Mouse (Mus musculus): Measurements from ENCODE around the gene Zdhhc11. TPM values are rescaled to one million over a fixed set of nuclear protein-coding genes. Genes with fewer than 3 reads are reported as not detected.
"Not testable (repeated sequence)": the region's sequence is repeated elsewhere in the genome, so short reads cannot be mapped to it uniquely, and the experiment has no call there.

The Zdhhc11 gene
- polyA plus RNA-seq, 1 experiment from 2014 or later: not detected

- Histone ChIP-seq H3K4me2 (peak overlapping the region; percentile 4; the same call in 1 of the 2 replicates), H3K27ac (ENCODE audit: low read depth, low read length) (no peak overlapping the region), H3K4me1 (replicated peaks; ENCODE audit: control insufficient read depth, insufficient read depth, low read length) (no peaks in the 10 kb centered on the region; the same call in none of the 2 replicates), H3K4me3 (ENCODE audit: low read depth, low read length) (no peak overlapping the region), H3K9me3 (ENCODE audit: control insufficient read depth, low read length) (no peaks in the 10 kb centered on the region), H3K9ac (ENCODE audit: low read depth, low read length) (no peak overlapping the region), H3K27me3 (replicated peaks; ENCODE audit: control insufficient read depth, insufficient read depth, low read length) (no peaks in the 10 kb centered on the region), H3K36me3 (ENCODE audit: control insufficient read depth, insufficient read depth, low read length) (no peaks in the 10 kb centered on the region)
- WGBS: 30% methylated on average over 2 of the region's 2 CpGs
- DNase-seq (ENCODE audit: low spot score) (no peak), ATAC-seq (replicated peaks; ENCODE audit: low FRiP score) (peak; percentile 94)
Observed at GRCm38 (mm10) chr13:73990761-73991160, 27.1 kb downstream of the Zdhhc11 start.

GRCm38 (mm10) chr13:73991267-73991666 lies 27.6 kb downstream of the Zdhhc11 start:
- Histone ChIP-seq H3K9ac (ENCODE audit: low read depth, low read length) (no peak overlapping the region), H3K36me3 (ENCODE audit: control insufficient read depth, insufficient read depth, low read length) (no peaks in the 10 kb centered on the region), H3K4me3 (ENCODE audit: low read depth, low read length) (no peak overlapping the region), H3K27me3 (replicated peaks; ENCODE audit: control insufficient read depth, insufficient read depth, low read length) (no peaks in the 10 kb centered on the region; the same call in 1 of the 2 replicates), H3K4me2 (no peak overlapping the region), H3K27ac (ENCODE audit: low read depth, low read length) (no peak overlapping the region), H3K4me1 (replicated peaks; ENCODE audit: control insufficient read depth, insufficient read depth, low read length) (no peaks in the 10 kb centered on the region; the same call in none of the 2 replicates), H3K9me3 (ENCODE audit: control insufficient read depth, low read length) (no peaks in the 10 kb centered on the region)
- ATAC-seq (replicated peaks; ENCODE audit: low FRiP score): no peak
- WGBS: 74% methylated on average over 5 of the region's 5 CpGs
- DNase-seq (ENCODE audit: low spot score): no peak

DNA sequence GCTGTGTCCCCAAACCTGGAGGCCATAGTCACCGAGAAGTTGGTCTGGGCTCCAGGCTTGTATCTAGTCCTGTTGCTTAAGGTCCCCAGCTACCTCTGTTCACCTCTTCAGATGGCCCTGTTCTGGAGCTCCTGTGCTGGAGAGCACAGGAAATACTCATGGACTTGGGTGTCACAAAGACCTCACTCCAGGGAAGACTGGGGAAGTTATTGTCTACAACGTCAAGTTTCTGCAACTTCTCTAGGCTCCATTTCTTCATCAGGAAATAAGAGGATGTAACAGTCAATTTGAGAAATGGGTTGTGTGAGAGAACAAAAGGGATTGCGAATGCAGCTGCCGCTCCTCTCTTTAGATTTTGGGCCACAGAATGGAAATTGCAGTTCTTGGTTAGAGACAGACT lies 32.8 kb downstream of the Zdhhc11 start:
- H3K4me3 ChIP-seq (ENCODE audit: low read depth, low read length): no peak overlapping the region
- no peak overlapping the region for H3K9ac ChIP-seq (ENCODE audit: low read depth, low read length)
- H3K4me2 ChIP-seq: no peak overlapping the region
- DNase-seq (ENCODE audit: low spot score) (no peak), ATAC-seq (replicated peaks; ENCODE audit: low FRiP score) (no peak)
- H3K36me3 ChIP-seq (ENCODE audit: control insufficient read depth, insufficient read depth, low read length): no peaks in the 10 kb centered on the region
- H3K27me3 ChIP-seq (replicated peaks; ENCODE audit: control insufficient read depth, insufficient read depth, low read length): no peaks in the 10 kb centered on the region; the same call in 1 of the 2 replicates
- WGBS: 65% methylated on average over 4 of the region's 4 CpGs
- H3K9me3 ChIP-seq (ENCODE audit: control insufficient read depth, low read length): no peaks in the 10 kb centered on the region
- H3K27ac ChIP-seq (ENCODE audit: low read depth, low read length): no peak overlapping the region
- no peaks in the 10 kb centered on the region for H3K4me1 ChIP-seq (replicated peaks; ENCODE audit: control insufficient read depth, insufficient read depth, low read length)

DNA sequence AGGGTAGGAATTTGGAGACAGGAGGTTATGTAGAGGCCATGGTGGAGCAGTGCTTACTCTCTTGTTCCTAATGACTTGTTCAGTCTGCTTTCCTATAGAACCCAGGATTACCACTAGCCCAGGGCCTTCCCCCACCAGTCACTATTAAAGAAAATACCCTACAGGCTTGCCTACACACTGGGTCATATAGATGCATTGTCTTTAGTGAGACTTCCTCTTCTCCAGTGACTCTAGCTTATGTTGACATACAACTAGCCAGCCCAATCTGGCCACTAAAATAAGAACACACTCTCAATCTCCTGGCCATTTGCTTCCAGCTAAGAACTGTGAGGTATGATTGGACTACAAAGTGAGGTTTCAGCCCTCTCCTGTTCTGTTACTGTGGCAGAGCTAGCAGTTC lies 36.9 kb downstream of the Zdhhc11 start:
- Histone ChIP-seq H3K27ac (ENCODE audit: low read depth, low read length) (no peak overlapping the region), H3K36me3 (ENCODE audit: control insufficient read depth, insufficient read depth, low read length) (no peaks in the 10 kb centered on the region), H3K4me1 (replicated peaks; ENCODE audit: control insufficient read depth, insufficient read depth, low read length) (no peaks in the 10 kb centered on the region), H3K9ac (ENCODE audit: low read depth, low read length) (no peak overlapping the region), H3K4me2 (no peak overlapping the region), H3K9me3 (ENCODE audit: control insufficient read depth, low read length) (no peaks in the 10 kb centered on the region), H3K4me3 (ENCODE audit: low read depth, low read length) (no peak overlapping the region), H3K27me3 (replicated peaks; ENCODE audit: control insufficient read depth, insufficient read depth, low read length) (no peaks in the 10 kb centered on the region; the same call in 1 of the 2 replicates)
- ATAC-seq (replicated peaks; ENCODE audit: low FRiP score): no peak
- no peak for DNase-seq (ENCODE audit: low spot score)

DNA sequence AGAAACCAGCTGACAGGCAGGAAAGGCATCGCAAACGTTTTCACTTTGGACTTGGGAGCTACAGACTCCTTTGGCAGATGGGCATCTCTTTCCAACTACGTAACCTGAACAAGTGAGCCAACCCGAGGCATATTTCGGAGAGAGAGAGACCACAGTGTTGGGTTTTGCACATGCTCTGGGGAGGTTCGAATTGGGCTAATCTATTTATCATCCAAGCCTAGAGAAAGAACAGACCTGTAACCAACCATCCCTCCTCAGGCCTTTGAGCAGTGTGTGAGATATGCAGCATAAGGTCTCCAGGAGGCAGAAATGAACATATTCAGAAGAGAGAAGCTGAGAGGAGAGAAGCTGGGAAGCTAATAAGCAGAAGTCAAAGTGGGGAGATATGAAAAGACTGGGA lies 37.3 kb downstream of the Zdhhc11 start:
- H3K27me3 ChIP-seq (replicated peaks; ENCODE audit: control insufficient read depth, insufficient read depth, low read length): no peaks in the 10 kb centered on the region; the same call in 1 of the 2 replicates
- no peak overlapping the region for H3K9ac ChIP-seq (ENCODE audit: low read depth, low read length)
- WGBS: 74% methylated on average over 6 of the region's 6 CpGs
- H3K36me3 ChIP-seq (ENCODE audit: control insufficient read depth, insufficient read depth, low read length): no peaks in the 10 kb centered on the region
- no peaks in the 10 kb centered on the region for H3K9me3 ChIP-seq (ENCODE audit: control insufficient read depth, low read length)
- no peaks in the 10 kb centered on the region for H3K4me1 ChIP-seq (replicated peaks; ENCODE audit: control insufficient read depth, insufficient read depth, low read length)
- H3K4me3 ChIP-seq (ENCODE audit: low read depth, low read length): no peak overlapping the region
- ATAC-seq (replicated peaks; ENCODE audit: low FRiP score) (no peak), DNase-seq (ENCODE audit: low spot score) (no peak)
- H3K4me2 ChIP-seq: no peak overlapping the region
- no peak overlapping the region for H3K27ac ChIP-seq (ENCODE audit: low read depth, low read length)

DNA sequence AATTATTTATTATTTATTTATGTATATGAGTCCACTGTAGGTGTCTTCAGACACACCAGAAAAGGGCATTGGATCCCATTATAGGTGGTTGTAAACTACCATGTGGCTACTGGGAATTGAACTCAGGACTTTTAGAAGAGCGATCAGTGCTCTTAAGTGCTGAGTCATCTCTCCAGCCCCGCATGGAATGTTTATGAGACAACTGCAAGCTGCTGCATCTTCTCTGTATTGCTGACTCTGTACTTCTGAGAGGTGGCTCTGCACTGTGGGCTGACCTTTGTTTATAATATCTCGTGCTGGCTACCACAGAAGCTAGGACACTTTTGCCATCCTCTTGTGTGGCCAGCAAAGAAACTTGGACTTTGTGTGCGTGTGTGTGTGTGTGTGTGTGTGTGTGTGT lies 37.8 kb downstream of the Zdhhc11 start:
- ATAC-seq (replicated peaks; ENCODE audit: low FRiP score) (no peak), DNase-seq (ENCODE audit: low spot score) (no peak)
- H3K4me2 ChIP-seq: no peak overlapping the region
- no peaks in the 10 kb centered on the region for H3K27me3 ChIP-seq (replicated peaks; ENCODE audit: control insufficient read depth, insufficient read depth, low read length)
- H3K27ac ChIP-seq (ENCODE audit: low read depth, low read length): no peak overlapping the region
- no peaks in the 10 kb centered on the region for H3K9me3 ChIP-seq (ENCODE audit: control insufficient read depth, low read length)
- H3K36me3 ChIP-seq (ENCODE audit: control insufficient read depth, insufficient read depth, low read length): no peaks in the 10 kb centered on the region
- WGBS: 65% methylated on average over 4 of the region's 4 CpGs
- H3K4me1 ChIP-seq (replicated peaks; ENCODE audit: control insufficient read depth, insufficient read depth, low read length): no peaks in the 10 kb centered on the region
- no peak overlapping the region for H3K4me3 ChIP-seq (ENCODE audit: low read depth, low read length)
- no peak overlapping the region for H3K9ac ChIP-seq (ENCODE audit: low read depth, low read length)

DNA sequence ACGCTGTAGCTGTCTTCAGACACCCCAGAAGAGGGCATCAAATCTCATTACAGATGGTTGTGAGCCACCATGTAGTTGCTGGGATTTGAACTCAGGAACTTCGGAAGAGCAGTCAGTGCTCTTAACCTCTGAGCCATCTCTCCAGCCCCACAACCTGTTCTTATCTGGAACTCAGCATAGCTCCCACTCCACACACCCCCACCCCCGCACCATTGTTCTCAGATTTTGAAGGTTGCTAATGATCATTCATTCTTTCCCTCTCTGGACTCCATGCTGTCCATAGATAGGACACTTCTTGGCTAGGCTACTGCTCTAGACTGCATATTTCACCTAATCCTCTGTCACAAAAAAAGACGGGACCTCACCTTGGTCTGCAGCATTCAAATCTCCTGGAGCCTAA lies 43.2 kb downstream of the Zdhhc11 start:
- H3K4me3 ChIP-seq (ENCODE audit: low read depth, low read length); H3K9ac ChIP-seq (ENCODE audit: low read depth, low read length); H3K27ac ChIP-seq (ENCODE audit: low read depth, low read length); H3K9me3 ChIP-seq (ENCODE audit: control insufficient read depth, low read length); ATAC-seq (replicated peaks; ENCODE audit: low FRiP score); H3K4me2 ChIP-seq; DNase-seq (ENCODE audit: low spot score); H3K4me1 ChIP-seq (replicated peaks; ENCODE audit: control insufficient read depth, insufficient read depth, low read length); H3K36me3 ChIP-seq (ENCODE audit: control insufficient read depth, insufficient read depth, low read length): not testable (repeated sequence)
- 82% methylated on average over 4 of the region's 4 CpGs for WGBS
- peaks cover 44% of the 10 kb centered on the region for H3K27me3 ChIP-seq (replicated peaks; ENCODE audit: control insufficient read depth, insufficient read depth, low read length)

DNA sequence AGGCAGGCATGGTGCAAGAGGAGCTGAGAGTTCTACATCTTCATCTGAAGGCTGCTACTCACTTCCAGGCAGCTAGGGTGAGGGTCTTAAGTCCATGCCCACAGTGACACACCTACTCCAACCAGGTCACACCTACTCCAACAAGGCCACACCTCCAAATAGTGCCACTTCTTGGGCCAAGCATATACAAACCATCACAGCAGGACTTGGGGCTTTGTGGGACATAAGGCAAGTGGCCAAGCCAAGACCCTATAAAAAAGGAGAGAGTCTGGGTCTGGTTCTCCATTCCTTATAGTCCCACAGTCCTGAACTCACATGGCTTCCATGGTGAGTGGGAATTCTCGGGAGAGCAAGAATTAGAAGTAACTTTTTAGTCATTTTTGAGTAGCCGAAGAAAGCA lies 44.6 kb downstream of the Zdhhc11 start:
- not testable (repeated sequence) for H3K4me3 ChIP-seq (ENCODE audit: low read depth, low read length); ATAC-seq (replicated peaks; ENCODE audit: low FRiP score); H3K9me3 ChIP-seq (ENCODE audit: control insufficient read depth, low read length); H3K36me3 ChIP-seq (ENCODE audit: control insufficient read depth, insufficient read depth, low read length); H3K9ac ChIP-seq (ENCODE audit: low read depth, low read length); H3K4me1 ChIP-seq (replicated peaks; ENCODE audit: control insufficient read depth, insufficient read depth, low read length); DNase-seq (ENCODE audit: low spot score); H3K27ac ChIP-seq (ENCODE audit: low read depth, low read length); H3K4me2 ChIP-seq
- H3K27me3 ChIP-seq (replicated peaks; ENCODE audit: control insufficient read depth, insufficient read depth, low read length): peaks cover 57% of the 10 kb centered on the region
- WGBS: 71% methylated on average over 2 of the region's 2 CpGs

- Histone ChIP-seq H3K27me3 (replicated peaks; ENCODE audit: control insufficient read depth, insufficient read depth, low read length) (peaks cover 60% of the 10 kb centered on the region), H3K4me1 (replicated peaks; ENCODE audit: control insufficient read depth, insufficient read depth, low read length) (peaks cover 8% of the 10 kb centered on the region; the same call in 1 of the 2 replicates), H3K9ac (ENCODE audit: low read depth, low read length) (peak within 1 kb of the TSS; percentile 56), H3K36me3 (ENCODE audit: control insufficient read depth, insufficient read depth, low read length) (no peaks in the 10 kb centered on the region), H3K27ac (ENCODE audit: low read depth, low read length) (no peak within 1 kb of the TSS), H3K4me2 (peak within 1 kb of the TSS; percentile 81), H3K4me3 (ENCODE audit: low read depth, low read length) (peak within 1 kb of the TSS; percentile 58), H3K9me3 (ENCODE audit: control insufficient read depth, low read length) (no peaks in the 10 kb centered on the region)
- peak; percentile 92 for DNase-seq (ENCODE audit: low spot score)
- ATAC-seq (replicated peaks; ENCODE audit: low FRiP score): peak; percentile 97
- WGBS: under 1% methylated on average over 54 of the region's 56 CpGs
Observed at GRCm38 (mm10) chr13:74008948-74009718, 45.5 kb downstream of the Zdhhc11 start, which contains the start of gene Tppp. Tppp (plus strand) TSS chr13:74009407.
